Mouse (Mus musculus): ENCODE measurements around the gene Apeh. TPM values are rescaled to one million over a fixed set of nuclear protein-coding genes. Genes with fewer than 3 reads are reported as not detected.
A peak's percentile ranks its signal among the peaks of the same experiment; 100 is the strongest.

Gene Apeh
- polyA plus RNA-seq, 1 experiment: 21.2 TPM

DNA sequence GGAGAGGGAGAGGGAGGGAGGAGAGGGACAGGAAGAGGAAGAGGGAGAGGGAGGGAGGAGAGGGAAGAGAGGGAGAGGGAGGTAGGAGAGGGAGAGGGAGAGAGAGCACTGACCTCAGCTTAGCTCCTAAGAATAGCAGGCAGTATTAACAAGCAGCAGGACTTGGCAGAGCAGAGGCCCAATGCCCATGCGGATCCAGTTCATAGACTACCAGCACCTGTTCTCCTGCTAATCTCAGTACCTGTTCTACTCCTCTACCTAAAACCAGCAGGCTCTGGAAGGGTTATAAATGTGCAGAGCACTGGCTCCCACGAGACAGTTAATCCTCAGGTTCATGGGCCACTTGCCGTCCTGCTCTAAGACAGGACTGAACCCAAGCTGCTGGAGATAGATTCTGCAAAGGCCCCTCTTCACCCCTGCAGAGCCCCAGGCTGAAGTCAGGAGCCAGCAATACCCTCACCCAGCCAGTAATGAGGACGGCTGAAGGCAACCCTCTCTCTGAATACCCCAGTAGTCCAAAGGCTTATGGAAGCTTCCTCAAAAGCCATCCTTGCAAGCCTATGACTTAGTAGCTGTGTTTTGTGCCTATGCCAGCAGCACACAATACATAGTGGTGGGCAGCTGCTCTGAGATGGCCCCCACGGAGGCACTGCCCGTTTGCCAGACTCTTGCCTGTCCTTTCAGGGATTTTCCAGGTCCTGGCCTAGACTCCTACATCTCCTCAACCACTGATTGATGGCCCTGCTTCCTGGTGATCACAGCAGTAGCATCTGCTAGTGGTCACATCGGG is 21.1 kb downstream of the Apeh start:
- H3K36me3 ChIP-seq (ENCODE audit: control insufficient read depth, insufficient read depth, low read length): no peaks in the 10 kb centered on the region
- H3K27me3 ChIP-seq (ENCODE audit: control insufficient read depth, insufficient read depth, low read length): no peaks in the 10 kb centered on the region
- H3K4me1 ChIP-seq (ENCODE audit: control insufficient read depth, insufficient read depth, low read length): peaks cover 3% of the 10 kb centered on the region; the same call in 1 of the 2 replicates
- TF ChIP-seq POLR2A (IDR thresholded peaks at IDR 0.05; ENCODE audit: control insufficient read depth, low read depth, low read length) (no peak), CTCF (IDR thresholded peaks at IDR 0.05; ENCODE audit: control insufficient read depth, insufficient read depth, insufficient replicate concordance, low read depth, low read length) (no peak)
- H3K4me3 ChIP-seq (ENCODE audit: control insufficient read depth, low read depth, low read length): no peak overlapping the region
- H3K27ac ChIP-seq (ENCODE audit: control insufficient read depth, insufficient read depth, low read depth, low read length): no peak overlapping the region

DNA sequence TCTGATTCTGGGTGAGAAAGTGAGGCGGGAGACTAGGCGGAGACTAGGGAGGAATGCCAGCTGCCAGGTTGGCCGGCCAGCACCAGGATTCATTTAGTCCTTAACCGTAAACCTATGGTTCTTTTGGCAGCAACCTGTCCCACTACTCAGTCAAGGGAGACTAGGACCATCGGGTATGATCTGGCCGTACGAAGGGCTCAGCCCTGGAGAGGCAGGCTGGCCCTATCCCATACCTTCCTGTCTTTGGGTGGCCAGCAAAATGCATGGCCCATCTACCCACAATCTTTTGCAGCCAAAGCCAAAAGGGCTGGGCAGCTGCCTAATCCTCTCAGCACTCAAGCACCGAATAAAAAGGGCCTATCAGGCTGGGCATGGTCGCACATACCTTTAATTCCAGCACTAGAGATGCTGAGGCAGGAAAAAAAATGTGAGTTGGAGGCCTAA is 21.9 kb downstream of the Apeh start:
- Histone ChIP-seq H3K4me3 (ENCODE audit: control insufficient read depth, low read depth, low read length) (no peak overlapping the region), H3K27ac (ENCODE audit: control insufficient read depth, insufficient read depth, low read depth, low read length) (no peak overlapping the region), H3K27me3 (ENCODE audit: control insufficient read depth, insufficient read depth, low read length) (no peaks in the 10 kb centered on the region), H3K36me3 (ENCODE audit: control insufficient read depth, insufficient read depth, low read length) (no peaks in the 10 kb centered on the region; the same call in 1 of the 2 replicates), H3K4me1 (ENCODE audit: control insufficient read depth, insufficient read depth, low read length) (no peaks in the 10 kb centered on the region)
- TF ChIP-seq CTCF (IDR thresholded peaks at IDR 0.05; ENCODE audit: control insufficient read depth, insufficient read depth, insufficient replicate concordance, low read depth, low read length): no peak
- no peak for TF ChIP-seq POLR2A (IDR thresholded peaks at IDR 0.05; ENCODE audit: control insufficient read depth, low read depth, low read length)

DNA sequence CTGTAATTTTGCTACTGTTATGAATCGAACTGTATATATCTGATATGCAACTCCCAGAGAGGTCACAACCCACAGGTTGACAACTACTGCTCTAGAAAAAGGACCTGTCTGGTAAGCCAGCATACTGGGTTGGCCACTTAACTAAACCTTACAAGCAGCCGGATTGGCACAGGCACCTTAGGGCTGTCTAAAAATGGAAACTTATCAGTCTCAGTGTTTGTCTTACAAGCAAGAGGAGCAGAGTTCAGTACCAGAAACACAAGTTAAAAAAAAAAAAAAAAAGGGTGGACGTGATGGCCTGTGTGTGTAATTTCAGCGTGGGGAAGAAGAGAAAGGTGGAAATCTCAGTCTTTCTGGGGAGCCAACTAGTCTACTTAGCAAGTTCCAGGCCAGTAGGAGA is 22.6 kb downstream of the Apeh start:
- Histone ChIP-seq H3K36me3 (ENCODE audit: control insufficient read depth, insufficient read depth, low read length) (no peaks in the 10 kb centered on the region; the same call in 1 of the 2 replicates), H3K27me3 (ENCODE audit: control insufficient read depth, insufficient read depth, low read length) (no peaks in the 10 kb centered on the region), H3K27ac (ENCODE audit: control insufficient read depth, insufficient read depth, low read depth, low read length) (no peak overlapping the region; the same call in 1 of the 2 replicates), H3K4me1 (ENCODE audit: control insufficient read depth, insufficient read depth, low read length) (no peaks in the 10 kb centered on the region), H3K4me3 (ENCODE audit: control insufficient read depth, low read depth, low read length) (no peak overlapping the region)
- TF ChIP-seq POLR2A (IDR thresholded peaks at IDR 0.05; ENCODE audit: control insufficient read depth, low read depth, low read length): no peak
- TF ChIP-seq CTCF (IDR thresholded peaks at IDR 0.05; ENCODE audit: control insufficient read depth, insufficient read depth, insufficient replicate concordance, low read depth, low read length): no peak

DNA sequence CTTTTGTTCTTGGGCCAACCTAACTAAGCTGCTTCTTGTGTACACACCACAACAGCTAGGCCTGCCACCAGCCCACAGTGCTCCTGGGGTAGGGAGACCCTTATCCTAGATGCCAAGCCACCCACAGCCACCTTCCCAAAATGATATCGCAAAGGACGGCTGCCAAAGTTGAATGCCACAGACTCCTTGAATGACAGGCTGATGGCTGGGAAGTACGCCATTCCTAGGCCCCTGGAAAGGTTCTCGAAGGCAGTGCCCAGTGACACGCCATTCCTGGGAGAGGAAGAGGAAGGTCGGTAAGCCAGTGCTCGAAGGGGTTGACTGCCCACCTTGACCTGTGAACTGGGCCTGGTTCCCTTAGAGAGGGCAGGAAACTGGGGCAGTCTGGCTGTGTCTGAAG is 24.9 kb downstream of the Apeh start:
- Histone ChIP-seq H3K27me3 (ENCODE audit: control insufficient read depth, insufficient read depth, low read length) (no peaks in the 10 kb centered on the region), H3K36me3 (ENCODE audit: control insufficient read depth, insufficient read depth, low read length) (no peaks in the 10 kb centered on the region; the same call in 1 of the 2 replicates)
- no peak for TF ChIP-seq POLR2A (IDR thresholded peaks at IDR 0.05; ENCODE audit: control insufficient read depth, low read depth, low read length)
- TF ChIP-seq CTCF (IDR thresholded peaks at IDR 0.05; ENCODE audit: control insufficient read depth, insufficient read depth, insufficient replicate concordance, low read depth, low read length): no peak

DNA sequence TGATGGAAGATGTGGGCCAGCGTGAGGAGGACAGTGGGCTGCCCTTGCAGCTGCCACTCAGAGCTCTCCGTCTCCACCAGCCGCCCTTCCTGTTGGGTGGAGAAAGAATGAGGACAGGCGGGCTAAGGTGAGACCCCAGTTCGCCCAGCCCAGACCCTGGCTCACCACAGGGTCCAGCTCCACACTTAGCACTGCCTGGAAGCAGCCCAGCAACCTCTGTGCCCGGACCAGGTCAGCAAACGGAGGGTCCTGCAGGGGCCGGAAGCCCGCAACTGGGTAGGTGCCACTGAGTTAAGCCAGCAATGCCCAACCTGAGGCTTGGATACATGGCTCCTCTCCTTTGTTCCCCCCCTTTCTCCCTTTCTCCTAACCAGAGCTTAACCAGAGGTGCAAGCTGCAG is 25.4 kb downstream of the Apeh start:
- no peaks in the 10 kb centered on the region; the same call in 1 of the 2 replicates for H3K36me3 ChIP-seq (ENCODE audit: control insufficient read depth, insufficient read depth, low read length)
- no peaks in the 10 kb centered on the region for H3K4me1 ChIP-seq (ENCODE audit: control insufficient read depth, insufficient read depth, low read length)
- H3K27me3 ChIP-seq (ENCODE audit: control insufficient read depth, insufficient read depth, low read length): no peaks in the 10 kb centered on the region
- TF ChIP-seq CTCF (IDR thresholded peaks at IDR 0.05; ENCODE audit: control insufficient read depth, insufficient read depth, insufficient replicate concordance, low read depth, low read length): no peak
- TF ChIP-seq POLR2A (IDR thresholded peaks at IDR 0.05; ENCODE audit: control insufficient read depth, low read depth, low read length): no peak
- no peak overlapping the region for H3K4me3 ChIP-seq (ENCODE audit: control insufficient read depth, low read depth, low read length)
- H3K27ac ChIP-seq (ENCODE audit: control insufficient read depth, insufficient read depth, low read depth, low read length): no peak overlapping the region

More for the DNA sequence above, 24.9 kb downstream of the Apeh start:
- Histone ChIP-seq H3K27ac (ENCODE audit: control insufficient read depth, insufficient read depth, low read depth, low read length) (no peak overlapping the region), H3K4me3 (ENCODE audit: control insufficient read depth, low read depth, low read length) (no peak overlapping the region), H3K4me1 (ENCODE audit: control insufficient read depth, insufficient read depth, low read length) (no peaks in the 10 kb centered on the region)

GRCm38 (mm10) chr9:108067900-108068299 is 26.5 kb downstream of the Apeh start:
- no peaks in the 10 kb centered on the region for H3K27me3 ChIP-seq (ENCODE audit: control insufficient read depth, insufficient read depth, low read length)
- TF ChIP-seq CTCF (IDR thresholded peaks at IDR 0.05; ENCODE audit: control insufficient read depth, insufficient read depth, insufficient replicate concordance, low read depth, low read length): peak; percentile 64; the same call in 1 of the 2 replicates
- TF ChIP-seq POLR2A (IDR thresholded peaks at IDR 0.05; ENCODE audit: control insufficient read depth, low read depth, low read length): no peak
- H3K4me1 ChIP-seq (ENCODE audit: control insufficient read depth, insufficient read depth, low read length): no peaks in the 10 kb centered on the region
- no peak overlapping the region for H3K27ac ChIP-seq (ENCODE audit: control insufficient read depth, insufficient read depth, low read depth, low read length)
- peaks cover 3% of the 10 kb centered on the region for H3K36me3 ChIP-seq (ENCODE audit: control insufficient read depth, insufficient read depth, low read length)
- H3K4me3 ChIP-seq (ENCODE audit: control insufficient read depth, low read depth, low read length): no peak overlapping the region

- H3K36me3 ChIP-seq (ENCODE audit: control insufficient read depth, insufficient read depth, low read length): peaks cover 3% of the 10 kb centered on the region
- no peak for TF ChIP-seq CTCF (IDR thresholded peaks at IDR 0.05; ENCODE audit: control insufficient read depth, insufficient read depth, insufficient replicate concordance, low read depth, low read length)
- no peak for TF ChIP-seq POLR2A (IDR thresholded peaks at IDR 0.05; ENCODE audit: control insufficient read depth, low read depth, low read length)
- H3K27me3 ChIP-seq (ENCODE audit: control insufficient read depth, insufficient read depth, low read length): no peaks in the 10 kb centered on the region
Observed at GRCm38 (mm10) chr9:108067199-108067598, 27.2 kb downstream of the Apeh start.

More at GRCm38 (mm10) chr9:108067199-108067598, 27.2 kb downstream of the Apeh start:
- Histone ChIP-seq H3K4me1 (ENCODE audit: control insufficient read depth, insufficient read depth, low read length) (no peaks in the 10 kb centered on the region), H3K4me3 (ENCODE audit: control insufficient read depth, low read depth, low read length) (no peak overlapping the region), H3K27ac (ENCODE audit: control insufficient read depth, insufficient read depth, low read depth, low read length) (no peak overlapping the region)

Measured in testis, adult 2 months (tissue).